Mouse (Mus musculus) testis, adult 2 months (tissue): ENCODE data around the gene Trpv6.

Experiments
- CTCF ChIP-seq: fragments of 200-500 bp; IDR thresholded peaks from 2 replicates; pipeline ENCODE4 v1.5.1; 2012; ENCODE audit warnings: low read depth, mild to moderate bottlenecking, inconsistent platforms, low read length, moderate library complexity; ENCODE audit not compliant: control insufficient read depth, insufficient read depth, insufficient replicate concordance
- POLR2A ChIP-seq: fragments of 200-500 bp; IDR thresholded peaks from 2 replicates; pipeline ENCODE4 v1.6.1; 2012; ENCODE audit warnings: low read depth, mild to moderate bottlenecking, inconsistent platforms, low read length, moderate library complexity; ENCODE audit not compliant: control insufficient read depth

GRCm38 (mm10) chr6:41654648-41655047, 18.4 kb upstream of the Trpv6 start:
- TF ChIP-seq CTCF (no peak), POLR2A (no peak)
